Mouse (Mus musculus) myocyte (in vitro differentiated cells): ENCODE data around the gene Katnal1. TPM values are rescaled to one million over a fixed set of nuclear protein-coding genes. Genes with fewer than 3 reads are reported as not detected.

Experiments
- H3K27me3 ChIP-seq: one replicate; pipeline ENCODE4 v1.6.1; 2011; ENCODE audit not compliant: control insufficient read depth, insufficient read depth, insufficient read length
- H3K36me3 ChIP-seq: one replicate; pipeline ENCODE4 v1.6.1; 2011; ENCODE audit not compliant: control insufficient read depth, insufficient read depth
- H3K4me2 ChIP-seq: one replicate; pipeline ENCODE4 v1.6.1; 2011; ENCODE audit warnings: low read depth, control low read depth
- H3K4me3 ChIP-seq: one replicate; pipeline ENCODE4 v1.5.1; 2011; ENCODE audit warnings: mild to moderate bottlenecking, control low read depth, moderate library complexity
- H3K79me2 ChIP-seq: one replicate; pipeline ENCODE4 v1.6.1; 2011; ENCODE audit not compliant: control insufficient read depth, insufficient read depth
- H3ac ChIP-seq: one replicate; pipeline ENCODE4 v1.6.1; 2011; ENCODE audit not compliant: control insufficient read depth, insufficient read length
- CEBPB ChIP-seq: IDR thresholded peaks from 2 replicates; pipeline ENCODE4 v1.6.1; 2011; ENCODE audit warnings: mild to moderate bottlenecking, moderate library complexity; ENCODE audit not compliant: poor library complexity, insufficient read depth, severe bottlenecking
- E2F4 ChIP-seq: IDR thresholded peaks from one replicate; pipeline ENCODE4 v1.6.1; 2011; ENCODE audit warnings: mild to moderate bottlenecking, control low read depth, moderate library complexity; ENCODE audit not compliant: insufficient read depth
- MAX ChIP-seq: IDR thresholded peaks from one replicate; pipeline ENCODE4 v1.6.1; 2011; ENCODE audit warnings: low read depth, mild to moderate bottlenecking, control low read depth
- MYOD1 ChIP-seq, 3 experiments: IDR thresholded peaks; one replicate each; pipeline ENCODE4 v1.6.1; 2011; ENCODE audit warnings: control low read depth in 2 of 3, low read depth in 2 of 3, mild to moderate bottlenecking in 2 of 3, moderate library complexity in 1 of 3; ENCODE audit not compliant: insufficient read length in 2 of 3, control insufficient read depth in 1 of 3
- MYOG ChIP-seq, 3 experiments: IDR thresholded peaks; one replicate each; pipeline ENCODE4 v1.6.1; 2011; ENCODE audit warnings: control low read depth in 2 of 3, low read depth in 2 of 3, mild to moderate bottlenecking in 2 of 3; ENCODE audit not compliant: insufficient read length in 2 of 3, control insufficient read depth in 1 of 3, insufficient read depth in 1 of 3
- POLR2A ChIP-seq: IDR thresholded peaks from one replicate; pipeline ENCODE4 v1.6.1; 2011; ENCODE audit warnings: low read depth, mild to moderate bottlenecking, control low read depth, moderate library complexity; ENCODE audit not compliant: insufficient read length
- POLR2AphosphoS2 ChIP-seq: IDR thresholded peaks from one replicate; pipeline ENCODE4 v1.6.1; 2011; ENCODE audit warnings: low read depth, control low read depth; ENCODE audit not compliant: insufficient read length
- REST ChIP-seq: IDR thresholded peaks from one replicate; pipeline ENCODE4 v1.6.1; 2011; ENCODE audit warnings: mild to moderate bottlenecking, control low read depth, moderate library complexity; ENCODE audit not compliant: insufficient read depth, insufficient read length
- SRF ChIP-seq: IDR thresholded peaks from one replicate; pipeline ENCODE4 v1.6.1; 2011; ENCODE audit warnings: low read depth; ENCODE audit not compliant: control insufficient read depth, insufficient read length
- TCF12 ChIP-seq: IDR thresholded peaks from one replicate; pipeline ENCODE4 v1.6.1; 2011; ENCODE audit warnings: mild to moderate bottlenecking, control low read depth; ENCODE audit not compliant: poor library complexity, insufficient read depth, severe bottlenecking
- TCF3 ChIP-seq: IDR thresholded peaks from one replicate; pipeline ENCODE4 v1.6.1; 2011; ENCODE audit warnings: low read depth, control low read depth; ENCODE audit not compliant: insufficient read length
- USF1 ChIP-seq: IDR thresholded peaks from one replicate; pipeline ENCODE4 v1.6.1; 2011; ENCODE audit warnings: low read depth, mild to moderate bottlenecking, control low read depth, moderate library complexity
- polyA plus RNA-seq: library from polyadenylated mRNA; unstranded; fragments of >200 nt; fragmentation: generic; extraction: Trizol; gene quantifications from one replicate; pipeline ENCODE4 v1.2.1, GENCODE M21; 2012; ENCODE audit warnings: missing spikeins

Gene Katnal1
- polyA plus RNA-seq, 1 experiment = 7.6 TPM

DNA sequence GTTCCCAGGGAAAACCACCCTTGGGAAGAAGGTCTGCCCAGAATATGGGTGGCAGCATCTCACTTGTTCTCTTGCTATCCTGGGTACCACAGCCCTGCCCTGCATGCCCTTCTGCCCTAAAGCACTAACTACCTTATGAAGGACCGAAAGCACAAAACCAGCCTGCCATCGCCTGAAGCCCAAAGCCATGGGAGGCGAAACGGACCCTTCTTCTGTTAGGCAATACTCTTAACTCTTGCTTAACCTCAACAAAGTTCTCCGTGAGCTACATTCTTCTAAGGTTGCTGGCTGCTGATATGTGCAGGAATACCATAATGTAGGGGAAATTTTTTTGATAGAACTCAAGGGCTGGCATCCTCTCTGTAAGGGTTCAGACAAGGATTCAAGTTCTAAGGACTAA lies 6.3 kb downstream of the Katnal1 start:
- H3ac ChIP-seq = no peak overlapping the region
- H3K79me2 ChIP-seq = peaks cover 18% of the 10 kb centered on the region
- no peaks in the 10 kb centered on the region for H3K27me3 ChIP-seq
- H3K4me3 ChIP-seq = no peak overlapping the region
- H3K4me2 ChIP-seq = no peak overlapping the region
- TF ChIP-seq MYOG (IDR thresholded peaks at IDR 0.05; ENCODE audit: control insufficient read depth in 1 of 3, insufficient read depth in 1 of 3, insufficient read length in 2 of 3, low read depth in 2 of 3) (no peak), POLR2AphosphoS2 (no peak), MYOD1 (IDR thresholded peaks at IDR 0.05; ENCODE audit: control insufficient read depth in 1 of 3, insufficient read length in 2 of 3, low read depth in 2 of 3) (no peak), SRF (no peak), USF1 (no peak), TCF3 (no peak), TCF12 (no peak), REST (no peak), MAX (no peak), CEBPB (no peak), POLR2A (no peak), E2F4 (no peak)
- peaks cover 19% of the 10 kb centered on the region for H3K36me3 ChIP-seq

DNA sequence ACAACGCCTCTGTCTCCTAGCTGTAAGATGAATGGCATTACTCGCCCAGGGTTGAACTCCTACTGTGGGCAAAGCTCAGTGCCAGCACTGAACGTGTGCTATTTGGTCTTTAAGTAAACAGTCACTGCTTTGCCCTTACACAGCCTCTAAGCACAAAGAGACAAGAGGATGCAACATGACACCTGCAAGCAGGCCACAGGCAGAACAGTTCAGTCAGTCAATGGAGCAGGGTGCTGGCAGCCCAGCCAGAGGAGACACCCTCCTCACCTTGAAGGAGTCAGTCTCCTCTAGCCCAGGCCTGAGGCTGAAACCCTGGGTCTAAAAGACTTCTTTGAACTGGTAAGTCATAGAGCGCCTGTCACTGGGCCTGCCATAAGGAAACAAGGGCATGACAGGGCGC lies 11.1 kb downstream of the Katnal1 start:
- TF ChIP-seq POLR2AphosphoS2 (no peak), MYOG (IDR thresholded peaks at IDR 0.05; ENCODE audit: control insufficient read depth in 1 of 3, insufficient read depth in 1 of 3, insufficient read length in 2 of 3, low read depth in 2 of 3) (no peak), SRF (no peak), MAX (no peak), TCF3 (no peak), POLR2A (no peak), REST (no peak), CEBPB (no peak), MYOD1 (IDR thresholded peaks at IDR 0.05; ENCODE audit: control insufficient read depth in 1 of 3, insufficient read length in 2 of 3, low read depth in 2 of 3) (no peak), E2F4 (no peak), USF1 (no peak), TCF12 (no peak)
- H3ac ChIP-seq = no peak overlapping the region
- no peaks in the 10 kb centered on the region for H3K79me2 ChIP-seq
- no peak overlapping the region for H3K4me3 ChIP-seq
- no peak overlapping the region for H3K4me2 ChIP-seq
- peaks cover 17% of the 10 kb centered on the region for H3K36me3 ChIP-seq
- no peaks in the 10 kb centered on the region for H3K27me3 ChIP-seq

GRCm38 (mm10) chr5:148916775-148917174 lies 12.3 kb downstream of the Katnal1 start:
- Histone ChIP-seq H3ac (no peak overlapping the region), H3K4me3 (no peak overlapping the region), H3K79me2 (no peaks in the 10 kb centered on the region), H3K36me3 (peaks cover 17% of the 10 kb centered on the region), H3K4me2 (no peak overlapping the region), H3K27me3 (no peaks in the 10 kb centered on the region)
- TF ChIP-seq MYOG (IDR thresholded peaks at IDR 0.05; ENCODE audit: control insufficient read depth in 1 of 3, insufficient read depth in 1 of 3, insufficient read length in 2 of 3, low read depth in 2 of 3) (no peak), CEBPB (no peak), REST (no peak), E2F4 (no peak), TCF12 (no peak), MYOD1 (IDR thresholded peaks at IDR 0.05; ENCODE audit: control insufficient read depth in 1 of 3, insufficient read length in 2 of 3, low read depth in 2 of 3) (no peak), TCF3 (no peak), POLR2A (no peak), USF1 (no peak), MAX (no peak), POLR2AphosphoS2 (no peak), SRF (no peak)

DNA sequence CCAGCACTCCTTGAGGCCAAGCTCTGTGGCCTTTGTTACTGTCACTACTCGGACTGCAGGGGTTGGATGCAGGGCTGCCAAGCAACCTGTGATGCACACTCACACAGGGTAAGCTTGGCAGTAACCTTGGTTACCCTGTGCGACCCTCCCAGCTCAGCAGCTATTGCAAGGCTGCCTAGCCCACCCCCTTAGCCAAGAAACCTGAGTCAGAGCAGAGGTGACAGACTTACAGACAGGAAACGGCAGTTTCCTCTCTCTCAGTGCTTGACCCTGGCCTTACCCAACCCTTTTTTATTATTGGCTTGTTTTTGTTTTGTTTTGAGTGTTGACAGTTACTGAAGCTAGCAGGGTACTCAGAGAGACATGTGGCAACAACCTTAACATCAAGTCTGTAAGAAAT lies 16.9 kb downstream of the Katnal1 start:
- Histone ChIP-seq H3K4me3 (no peak overlapping the region), H3K79me2 (no peaks in the 10 kb centered on the region), H3K36me3 (no peaks in the 10 kb centered on the region), H3K4me2 (no peak overlapping the region), H3K27me3 (no peaks in the 10 kb centered on the region), H3ac (no peak overlapping the region)
- TF ChIP-seq E2F4 = no peak
- TF ChIP-seq POLR2AphosphoS2 = no peak

DNA sequence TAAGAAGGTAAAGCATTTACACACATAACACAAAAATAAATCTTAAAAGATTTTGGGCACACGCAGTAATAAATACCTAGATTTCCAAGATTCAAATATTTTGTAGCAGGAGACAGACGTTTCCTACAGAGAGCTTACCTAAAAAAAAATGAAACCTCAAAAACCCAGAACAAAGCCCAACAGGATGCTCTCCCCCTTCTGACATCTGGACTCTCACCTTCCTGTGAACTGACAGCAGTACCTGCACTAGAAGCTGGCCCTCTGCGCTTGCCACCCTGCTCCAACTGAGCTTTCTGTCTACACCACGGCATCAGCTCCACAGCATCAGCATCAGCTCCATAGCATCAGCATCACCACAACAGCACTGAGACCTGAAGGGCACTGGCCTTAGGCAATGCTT lies 19.1 kb downstream of the Katnal1 start:
- no peaks in the 10 kb centered on the region for H3K27me3 ChIP-seq
- H3K4me2 ChIP-seq = no peak overlapping the region
- H3K4me3 ChIP-seq = no peak overlapping the region
- H3K79me2 ChIP-seq = no peaks in the 10 kb centered on the region
- H3ac ChIP-seq = no peak overlapping the region
- H3K36me3 ChIP-seq = no peaks in the 10 kb centered on the region
- TF ChIP-seq POLR2AphosphoS2 (no peak), TCF12 (no peak), CEBPB (no peak), TCF3 (no peak), MYOD1 (IDR thresholded peaks at IDR 0.05; ENCODE audit: control insufficient read depth in 1 of 3, insufficient read length in 2 of 3, low read depth in 2 of 3) (no peak), SRF (no peak)
